Mouse (Mus musculus) E14TG2a.4 (cell line): ENCODE data around the gene Apoa1.

Experiments
- CTCF ChIP-seq: conservative IDR thresholded peaks from 2 replicates; pipeline ENCODE4 v1.5.1; 2014; ENCODE audit warnings: low read length
- NANOG ChIP-seq: IDR thresholded peaks from 2 replicates; pipeline ENCODE4 v1.6.1; 2014; ENCODE audit warnings: borderline replicate concordance, low read length, mixed read lengths

DNA sequence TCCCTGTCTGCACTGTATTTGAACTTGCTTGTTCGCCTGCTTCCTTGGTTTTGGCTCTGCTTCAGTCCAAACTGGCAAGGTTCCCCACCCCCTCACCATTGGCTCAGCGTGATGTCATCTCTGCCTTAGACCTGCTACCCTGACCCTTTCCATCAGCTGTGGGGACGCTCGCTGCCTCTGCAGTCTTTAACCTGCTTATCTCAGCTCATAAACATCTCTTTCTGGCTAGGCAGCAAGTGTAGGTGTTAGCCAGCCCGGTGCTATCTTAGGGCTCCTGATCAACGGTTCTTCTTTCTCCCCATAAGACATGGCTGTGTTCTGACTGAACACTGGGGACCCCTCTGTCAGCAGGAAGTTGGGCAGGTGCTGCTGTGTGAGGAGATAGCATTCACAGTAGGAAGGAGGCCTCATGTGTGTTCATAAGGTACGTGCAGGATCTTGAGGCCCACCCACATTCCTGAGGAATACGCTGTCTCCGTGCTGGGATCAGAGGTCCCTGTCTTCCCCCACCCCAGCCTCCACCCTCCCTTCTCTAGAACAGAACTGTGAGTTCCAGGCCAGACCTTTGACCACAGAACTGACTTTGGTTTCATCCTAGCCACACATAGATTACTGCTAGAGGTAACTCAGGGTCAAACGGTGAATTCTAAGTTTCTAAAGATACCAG, 21.4 kb upstream of the Apoa1 start:
- TF ChIP-seq CTCF (no peak), NANOG (no peak)
